ENCODE assay signal across 7 mouse cellular contexts in genomic region chr13:23534368-23535131, GRCm38 (mm10). TPM values are rescaled to one million over a fixed set of nuclear protein-coding genes. Genes with fewer than 3 reads are reported as not detected.
DNase-seq lines count a peak whose midpoint lies in the region; ATAC-seq and TF ChIP-seq lines count a peak whose summit lies in the region.

No protein-coding gene starts in this region.

- peaks cover 31% of the 10 kb centered on the region for H3K4me1 ChIP-seq in lung, embryonic 15.5 days
- H3K4me1 ChIP-seq in liver, postnatal 0 days (ENCODE audit: insufficient read depth): peaks cover 20% of the 10 kb centered on the region

- TF ChIP-seq CTCF in liver, postnatal 0 days (IDR thresholded peaks at IDR 0.05; ENCODE audit: low read depth): no peak

- H3K27ac ChIP-seq in lung, embryonic 15.5 days: peak overlapping the region; percentile 98
- H3K27ac ChIP-seq in liver, postnatal 0 days (ENCODE audit: low read depth): peak overlapping the region; percentile 99

- ATAC-seq in lung, embryonic 15.5 days (ENCODE audit: borderline replicate concordance, extremely low read depth, low FRiP score, low TSS enrichment): no peak
- 0 out of 2 replicates have a peak, but pooled peaks have one; percentile 2 for ATAC-seq in common myeloid progenitor, adult 5-6 weeks (replicated peaks; ENCODE audit: low read depth, poor library complexity, severe bottlenecking)
- peak; percentile 40 for ATAC-seq in liver, postnatal 0 days

- peak overlapping the region; percentile 66 for H3K4me2 ChIP-seq in lung, embryonic 15.5 days
- peak overlapping the region; percentile 80 for H3K4me2 ChIP-seq in liver, postnatal 0 days (ENCODE audit: low read depth, low read length)

- peak overlapping the region; percentile 61 for H3K9ac ChIP-seq in lung, embryonic 15.5 days
- peak overlapping the region; percentile 87 for H3K9ac ChIP-seq in liver, postnatal 0 days (replicated peaks)

- TF ChIP-seq EP300 in liver, postnatal 0 days (IDR thresholded peaks at IDR 0.05; ENCODE audit: low read depth): no peak; the same call in none of the 2 replicates

- peak overlapping the region; percentile 48 for H3K4me3 ChIP-seq in lung, embryonic 15.5 days
- peak overlapping the region; percentile 66 for H3K4me3 ChIP-seq in liver, postnatal 0 days (ENCODE audit: low read depth, low read length)

- DNase-seq in lung, postnatal 10 days: no peak
- DNase-seq in forelimb bud, embryonic 11.5 days (ENCODE audit: low read depth, low spot score): peak; percentile 84
- peak; percentile 47 for DNase-seq in liver, postnatal 0 days
- no peak for DNase-seq in retina, embryonic 14.5 days (ENCODE audit: low spot score)
- DNase-seq in testis, postnatal 14 days (ENCODE audit: low spot score): no peak

- WGBS in lung, embryonic 15.5 days: 1% methylated on average over 15 of the region's 15 CpGs
- under 1% methylated on average over 15 of the region's 15 CpGs for WGBS in liver, postnatal 0 days (ENCODE audit: insufficient replicate concordance)

- H3K27me3 ChIP-seq in lung, embryonic 15.5 days: no peaks in the 10 kb centered on the region
- H3K27me3 ChIP-seq in liver, postnatal 0 days (ENCODE audit: insufficient read depth, low read length): no peaks in the 10 kb centered on the region

- H3K36me3 ChIP-seq in lung, embryonic 15.5 days: no peaks in the 10 kb centered on the region
- no peaks in the 10 kb centered on the region for H3K36me3 ChIP-seq in liver, postnatal 0 days (replicated peaks; ENCODE audit: insufficient read depth, low read length)

- no peaks in the 10 kb centered on the region for H3K9me3 ChIP-seq in lung, embryonic 15.5 days
- no peaks in the 10 kb centered on the region for H3K9me3 ChIP-seq in liver, postnatal 0 days (ENCODE audit: low read length)

RNA-seq across cellular contexts. Expression of gene Hist1h3g, which starts 0.7 kb away (rescaled TPM):
- 9.5 and 10.8 TPM in 2 replicates for polyA plus RNA-seq in lung, embryonic 15.5 days (2015; fragmentation: Nextera tagmentation; extraction: Ambion mirVana)
- total RNA-seq in common myeloid progenitor, adult 5-6 weeks (2017): 199 and 205 TPM in 2 replicates
- 3.7 and 6.3 TPM in 2 replicates for polyA plus RNA-seq in liver, postnatal 0 days (2015; fragmentation: Nextera tagmentation; extraction: Ambion mirVana)

RNA-seq across cellular contexts. Expression of gene Hist1h2af, which starts 0.8 kb away (rescaled TPM):
- polyA plus RNA-seq in lung, embryonic 15.5 days (2015; fragmentation: Nextera tagmentation; extraction: Ambion mirVana): 6.2 and 8.4 TPM in 2 replicates
- total RNA-seq in common myeloid progenitor, adult 5-6 weeks (2017): 1,142 and 1,285 TPM in 2 replicates
- polyA plus RNA-seq in liver, postnatal 0 days (2015; fragmentation: Nextera tagmentation; extraction: Ambion mirVana): 9.7 and 9.8 TPM in 2 replicates

RNA-seq across cellular contexts. Expression of gene Hist1h4h, which starts 3.7 kb away (rescaled TPM):
- polyA plus RNA-seq in lung, embryonic 15.5 days (2015; fragmentation: Nextera tagmentation; extraction: Ambion mirVana): 6.9 and 8.1 TPM in 2 replicates
- total RNA-seq in common myeloid progenitor, adult 5-6 weeks (2017): 1,499 and 1,774 TPM in 2 replicates
- 7.2 and 7.5 TPM in 2 replicates for polyA plus RNA-seq in liver, postnatal 0 days (2015; fragmentation: Nextera tagmentation; extraction: Ambion mirVana)

RNA-seq across cellular contexts. Expression of gene Hist1h2bh, which starts 8.6 kb away (rescaled TPM):
- polyA plus RNA-seq in lung, embryonic 15.5 days (2015; fragmentation: Nextera tagmentation; extraction: Ambion mirVana): 1.4 TPM in 2 replicates
- 91.4 and 108 TPM in 2 replicates for total RNA-seq in common myeloid progenitor, adult 5-6 weeks (2017)
- 0.58 and 0.64 TPM in 2 replicates for polyA plus RNA-seq in liver, postnatal 0 days (2015; fragmentation: Nextera tagmentation; extraction: Ambion mirVana)

RNA-seq across cellular contexts. Expression of gene Hist1h3f, which starts 9.3 kb away (rescaled TPM):
- 0.75 and 1.5 TPM in 2 replicates for polyA plus RNA-seq in lung, embryonic 15.5 days (2015; fragmentation: Nextera tagmentation; extraction: Ambion mirVana)
- total RNA-seq in common myeloid progenitor, adult 5-6 weeks (2017): 186 and 196 TPM in 2 replicates
- 1.3 and 1.5 TPM in 2 replicates for polyA plus RNA-seq in liver, postnatal 0 days (2015; fragmentation: Nextera tagmentation; extraction: Ambion mirVana)

Comparison
In these comparisons a context has a peak if more than half of its experiments do, and no peak if none do; other contexts are left out.
1. DNase-seq: peak in forelimb bud, embryonic 11.5 days (single experiment) and liver, postnatal 0 days (single experiment); none in lung, postnatal 10 days (single experiment), retina, embryonic 14.5 days (single experiment) and testis, postnatal 14 days (single experiment).